Mouse (Mus musculus): ENCODE measurements at regions not wholly inside any gene's neighbourhood (a gene's known extent, or its start where the extent isn't known, plus 50 kb on each side); places are given as distances from the start of the nearest gene placed in this dataset.

- Histone ChIP-seq H3K4me1 (ENCODE audit: control insufficient read depth, insufficient read depth, low read length) (no peaks in the 10 kb centered on the region), H3K27me3 (replicated peaks; ENCODE audit: control insufficient read depth, insufficient read depth, low read length) (no peaks in the 10 kb centered on the region), H3K4me3 (ENCODE audit: insufficient read depth, low read depth, low read length) (no peak overlapping the region), H3K36me3 (ENCODE audit: control insufficient read depth, insufficient read depth, low read length) (no peaks in the 10 kb centered on the region), H3K27ac (ENCODE audit: insufficient read depth, low read depth, low read length) (no peak overlapping the region)
- DNase-seq, result no peak
- no peak for TF ChIP-seq CTCF (conservative IDR thresholded peaks at IDR 0.05; ENCODE audit: insufficient read depth, insufficient read length, low read depth, low read length)
- TF ChIP-seq POLR2A (IDR thresholded peaks at IDR 0.05; ENCODE audit: low read depth, low read length), result no peak
- 97% methylated on average over 1 of the region's 1 CpGs for WGBS
Measured at GRCm38 (mm10) chr3:57100515-57100914, 201.3 kb downstream of the Tm4sf1 start.

- 57% methylated on average over 3 of the region's 3 CpGs for WGBS
- Histone ChIP-seq H3K27ac (ENCODE audit: insufficient read depth, low read depth, low read length) (no peak overlapping the region), H3K4me3 (ENCODE audit: insufficient read depth, low read depth, low read length) (no peak overlapping the region), H3K36me3 (ENCODE audit: control insufficient read depth, insufficient read depth, low read length) (no peaks in the 10 kb centered on the region), H3K4me1 (ENCODE audit: control insufficient read depth, insufficient read depth, low read length) (no peaks in the 10 kb centered on the region), H3K27me3 (replicated peaks; ENCODE audit: control insufficient read depth, insufficient read depth, low read length) (no peaks in the 10 kb centered on the region; the same call in 1 of the 2 replicates)
- no peak for DNase-seq
- TF ChIP-seq CTCF (conservative IDR thresholded peaks at IDR 0.05; ENCODE audit: insufficient read depth, insufficient read length, low read depth, low read length) (no peak), POLR2A (IDR thresholded peaks at IDR 0.05; ENCODE audit: low read depth, low read length) (no peak)
Measured at GRCm38 (mm10) chr3:57094936-57095335, 206.9 kb downstream of the Tm4sf1 start.

- H3K4me3 ChIP-seq (ENCODE audit: insufficient read depth, low read depth, low read length), result no peak overlapping the region
- no peaks in the 10 kb centered on the region for H3K36me3 ChIP-seq (ENCODE audit: control insufficient read depth, insufficient read depth, low read length)
- WGBS, result 71% methylated on average over 1 of the region's 1 CpGs
- no peaks in the 10 kb centered on the region for H3K4me1 ChIP-seq (ENCODE audit: control insufficient read depth, insufficient read depth, low read length)
- TF ChIP-seq POLR2A (IDR thresholded peaks at IDR 0.05; ENCODE audit: low read depth, low read length) (no peak), CTCF (conservative IDR thresholded peaks at IDR 0.05; ENCODE audit: insufficient read depth, insufficient read length, low read depth, low read length) (no peak)
- H3K27me3 ChIP-seq (replicated peaks; ENCODE audit: control insufficient read depth, insufficient read depth, low read length), result no peaks in the 10 kb centered on the region; the same call in 1 of the 2 replicates
- no peak overlapping the region for H3K27ac ChIP-seq (ENCODE audit: insufficient read depth, low read depth, low read length)
- no peak for DNase-seq
Measured at GRCm38 (mm10) chr3:57093201-57093940, 208.4 kb downstream of the Tm4sf1 start.

GRCm38 (mm10) chr3:57074516-57074915 is 227.3 kb downstream of the Tm4sf1 start:
- WGBS, result 94% methylated on average over 1 of the region's 1 CpGs
- no peak for DNase-seq
- TF ChIP-seq POLR2A (IDR thresholded peaks at IDR 0.05; ENCODE audit: low read depth, low read length) (no peak), CTCF (conservative IDR thresholded peaks at IDR 0.05; ENCODE audit: insufficient read depth, insufficient read length, low read depth, low read length) (no peak)
- Histone ChIP-seq H3K36me3 (ENCODE audit: control insufficient read depth, insufficient read depth, low read length) (no peaks in the 10 kb centered on the region), H3K27ac (ENCODE audit: insufficient read depth, low read depth, low read length) (no peak overlapping the region), H3K27me3 (replicated peaks; ENCODE audit: control insufficient read depth, insufficient read depth, low read length) (no peaks in the 10 kb centered on the region), H3K4me3 (ENCODE audit: insufficient read depth, low read depth, low read length) (no peak overlapping the region), H3K4me1 (ENCODE audit: control insufficient read depth, insufficient read depth, low read length) (no peaks in the 10 kb centered on the region)

- no peak for TF ChIP-seq CTCF (conservative IDR thresholded peaks at IDR 0.05; ENCODE audit: insufficient read depth, insufficient read length, low read depth, low read length)
- WGBS, result 88% methylated on average over 4 of the region's 4 CpGs
- no peak overlapping the region for H3K4me3 ChIP-seq (ENCODE audit: insufficient read depth, low read depth, low read length)
- no peak for DNase-seq
- H3K27ac ChIP-seq (ENCODE audit: insufficient read depth, low read depth, low read length), result no peak overlapping the region
- H3K27me3 ChIP-seq (replicated peaks; ENCODE audit: control insufficient read depth, insufficient read depth, low read length), result no peaks in the 10 kb centered on the region
- H3K4me1 ChIP-seq (ENCODE audit: control insufficient read depth, insufficient read depth, low read length), result no peaks in the 10 kb centered on the region
- no peaks in the 10 kb centered on the region for H3K36me3 ChIP-seq (ENCODE audit: control insufficient read depth, insufficient read depth, low read length)
Measured at GRCm38 (mm10) chr3:57073962-57074506, 227.8 kb downstream of the Tm4sf1 start.

- no peaks in the 10 kb centered on the region for H3K27me3 ChIP-seq (replicated peaks; ENCODE audit: control insufficient read depth, insufficient read depth, low read length)
- H3K27ac ChIP-seq (ENCODE audit: insufficient read depth, low read depth, low read length), result no peak overlapping the region
- no peak overlapping the region for H3K4me3 ChIP-seq (ENCODE audit: insufficient read depth, low read depth, low read length)
- TF ChIP-seq CTCF (conservative IDR thresholded peaks at IDR 0.05; ENCODE audit: insufficient read depth, insufficient read length, low read depth, low read length) (no peak), POLR2A (IDR thresholded peaks at IDR 0.05; ENCODE audit: low read depth, low read length) (no peak)
- no peak for DNase-seq
- H3K36me3 ChIP-seq (ENCODE audit: control insufficient read depth, insufficient read depth, low read length), result no peaks in the 10 kb centered on the region
- no peaks in the 10 kb centered on the region for H3K4me1 ChIP-seq (ENCODE audit: control insufficient read depth, insufficient read depth, low read length)
Measured at GRCm38 (mm10) chr3:57033021-57033420, 268.8 kb downstream of the Tm4sf1 start.

- no peak overlapping the region for H3K4me3 ChIP-seq (ENCODE audit: insufficient read depth, low read depth, low read length)
- no peak for TF ChIP-seq POLR2A (IDR thresholded peaks at IDR 0.05; ENCODE audit: low read depth, low read length)
- no peak for TF ChIP-seq CTCF (conservative IDR thresholded peaks at IDR 0.05; ENCODE audit: insufficient read depth, insufficient read length, low read depth, low read length)
- H3K27ac ChIP-seq (ENCODE audit: insufficient read depth, low read depth, low read length), result no peak overlapping the region
- no peaks in the 10 kb centered on the region for H3K27me3 ChIP-seq (replicated peaks; ENCODE audit: control insufficient read depth, insufficient read depth, low read length)
- H3K36me3 ChIP-seq (ENCODE audit: control insufficient read depth, insufficient read depth, low read length), result no peaks in the 10 kb centered on the region
- no peaks in the 10 kb centered on the region for H3K4me1 ChIP-seq (ENCODE audit: control insufficient read depth, insufficient read depth, low read length)
- no peak for DNase-seq
Measured at GRCm38 (mm10) chr3:57018171-57018570, 283.6 kb downstream of the Tm4sf1 start.

Data from kidney, adult 2 months (tissue).